Mouse (Mus musculus): Measurements from ENCODE around the gene Ptcd1. TPM values are rescaled to one million over a fixed set of nuclear protein-coding genes. Genes with fewer than 3 reads are reported as not detected.
A peak's percentile ranks its signal among the peaks of the same experiment; 100 is the strongest.

The Ptcd1 gene
- polyA plus RNA-seq, 1 experiment from 2014 or later = 20.2 TPM

DNA sequence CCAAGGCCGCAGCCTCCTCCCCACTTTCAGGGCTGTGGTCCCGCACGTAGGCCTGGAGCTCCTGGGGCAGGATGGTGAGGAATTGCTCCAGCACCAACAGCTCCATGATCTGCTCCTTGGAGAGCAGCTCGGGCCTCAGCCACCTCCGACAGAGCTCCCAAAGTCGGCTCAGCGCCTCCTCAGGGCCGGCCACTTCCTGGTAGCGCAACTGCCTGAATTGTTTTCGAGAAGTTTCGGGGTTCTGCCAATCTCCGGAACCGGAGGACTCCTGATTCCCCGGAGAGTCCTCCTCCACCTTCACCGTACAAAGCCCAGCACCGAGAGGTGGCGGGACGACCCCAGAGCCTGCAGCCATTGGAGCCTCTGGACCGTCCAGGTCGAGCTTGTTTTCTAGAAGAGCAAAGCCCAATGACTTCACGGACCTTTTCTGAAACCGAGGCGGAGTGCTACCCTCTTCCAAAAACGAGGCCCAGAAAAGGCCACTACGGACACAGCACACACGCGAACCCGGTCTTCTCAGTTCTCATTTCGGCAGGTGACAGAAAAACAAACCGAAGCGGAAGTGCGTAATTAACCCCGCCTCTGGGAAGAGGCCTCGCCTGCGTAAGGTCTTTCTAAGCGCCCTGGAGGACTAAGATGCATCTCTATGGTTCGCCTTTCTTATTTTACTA, 34.5 kb upstream of the Ptcd1 start, which contains the start of gene Zkscan14:
TSS of gene Zkscan14 (minus strand) at position 548 of the 671 bp plus-strand sequence.
- Histone ChIP-seq H3K9me3 (no peaks in the 10 kb centered on the region), H3K27ac (no peak within 1 kb of the TSS; the same call in 1 of the 2 replicates), H3K9ac (peak within 1 kb of the TSS; percentile 86), H3K4me2 (replicated peaks) (peak within 1 kb of the TSS; percentile 97), H3K4me3 (peak within 1 kb of the TSS; percentile 69), H3K4me1 (peaks cover 25% of the 10 kb centered on the region), H3K36me3 (peaks cover 10% of the 10 kb centered on the region), H3K27me3 (no peaks in the 10 kb centered on the region)
- 1% methylated on average over 37 of the region's 37 CpGs for WGBS
- ATAC-seq (ENCODE audit: low FRiP score, low read depth) = no peak; the same call in 1 of the 2 replicates

DNA sequence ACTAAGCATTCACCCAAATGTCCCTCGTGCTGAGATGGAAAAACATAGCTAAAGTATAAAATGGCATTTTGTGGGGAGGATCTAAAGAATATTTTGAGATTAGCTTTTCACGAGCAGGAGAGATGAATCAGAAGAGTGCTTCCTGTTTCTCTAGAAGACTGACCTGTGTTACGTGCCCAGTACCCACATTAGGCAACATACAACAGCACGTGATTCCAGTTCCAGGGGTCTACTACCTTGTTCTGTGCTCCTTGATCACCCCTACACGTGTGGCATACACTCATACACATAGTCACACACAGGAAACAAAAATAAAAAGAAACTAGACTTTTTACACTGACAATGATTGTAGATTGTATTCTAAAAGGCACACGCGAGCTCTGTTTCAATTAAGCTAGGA, 33.5 kb upstream of the Ptcd1 start:
- peaks cover 16% of the 10 kb centered on the region for H3K4me1 ChIP-seq
- ATAC-seq (ENCODE audit: low FRiP score, low read depth) = no peak
- H3K27ac ChIP-seq = no peak overlapping the region
- H3K9ac ChIP-seq = no peak overlapping the region
- H3K4me3 ChIP-seq = peak overlapping the region; percentile 69
- peak overlapping the region; percentile 97 for H3K4me2 ChIP-seq (replicated peaks)
- H3K27me3 ChIP-seq = no peaks in the 10 kb centered on the region
- peaks cover 21% of the 10 kb centered on the region for H3K36me3 ChIP-seq
- no peaks in the 10 kb centered on the region for H3K9me3 ChIP-seq
- 76% methylated on average over 7 of the region's 7 CpGs for WGBS

DNA sequence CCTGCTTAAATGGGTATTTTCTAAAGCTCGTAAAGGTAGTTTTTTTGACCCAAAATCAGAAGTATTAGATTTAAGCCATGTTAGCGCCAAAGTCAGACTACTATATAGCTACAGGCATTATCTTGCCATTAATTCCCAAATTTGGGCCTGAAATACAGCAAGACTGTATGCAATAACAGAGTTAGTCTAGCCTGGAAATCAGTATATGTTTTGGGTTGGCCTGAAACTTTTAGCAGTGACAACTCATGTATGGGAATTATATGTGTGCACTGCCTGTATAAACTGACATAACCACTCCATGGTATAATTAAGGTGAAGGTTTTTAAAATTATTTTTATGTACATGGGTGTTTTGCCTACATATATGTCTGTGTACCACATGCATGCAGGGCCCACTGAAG, 25.1 kb upstream of the Ptcd1 start, which contains the start of gene Atp5j2:
TSS of gene Atp5j2 (minus strand) at position 101 of the 400 bp plus-strand sequence.
- no peak for ATAC-seq (ENCODE audit: low FRiP score, low read depth)
- Histone ChIP-seq H3K36me3 (peaks cover 47% of the 10 kb centered on the region), H3K4me2 (replicated peaks) (peak within 1 kb of the TSS; percentile 83), H3K9ac (peak within 1 kb of the TSS; percentile 98), H3K27me3 (no peaks in the 10 kb centered on the region), H3K4me3 (peak within 1 kb of the TSS; percentile 93), H3K4me1 (peaks cover 19% of the 10 kb centered on the region), H3K9me3 (no peaks in the 10 kb centered on the region), H3K27ac (peak within 1 kb of the TSS; percentile 74)
- 90% methylated on average over 2 of the region's 2 CpGs for WGBS

DNA sequence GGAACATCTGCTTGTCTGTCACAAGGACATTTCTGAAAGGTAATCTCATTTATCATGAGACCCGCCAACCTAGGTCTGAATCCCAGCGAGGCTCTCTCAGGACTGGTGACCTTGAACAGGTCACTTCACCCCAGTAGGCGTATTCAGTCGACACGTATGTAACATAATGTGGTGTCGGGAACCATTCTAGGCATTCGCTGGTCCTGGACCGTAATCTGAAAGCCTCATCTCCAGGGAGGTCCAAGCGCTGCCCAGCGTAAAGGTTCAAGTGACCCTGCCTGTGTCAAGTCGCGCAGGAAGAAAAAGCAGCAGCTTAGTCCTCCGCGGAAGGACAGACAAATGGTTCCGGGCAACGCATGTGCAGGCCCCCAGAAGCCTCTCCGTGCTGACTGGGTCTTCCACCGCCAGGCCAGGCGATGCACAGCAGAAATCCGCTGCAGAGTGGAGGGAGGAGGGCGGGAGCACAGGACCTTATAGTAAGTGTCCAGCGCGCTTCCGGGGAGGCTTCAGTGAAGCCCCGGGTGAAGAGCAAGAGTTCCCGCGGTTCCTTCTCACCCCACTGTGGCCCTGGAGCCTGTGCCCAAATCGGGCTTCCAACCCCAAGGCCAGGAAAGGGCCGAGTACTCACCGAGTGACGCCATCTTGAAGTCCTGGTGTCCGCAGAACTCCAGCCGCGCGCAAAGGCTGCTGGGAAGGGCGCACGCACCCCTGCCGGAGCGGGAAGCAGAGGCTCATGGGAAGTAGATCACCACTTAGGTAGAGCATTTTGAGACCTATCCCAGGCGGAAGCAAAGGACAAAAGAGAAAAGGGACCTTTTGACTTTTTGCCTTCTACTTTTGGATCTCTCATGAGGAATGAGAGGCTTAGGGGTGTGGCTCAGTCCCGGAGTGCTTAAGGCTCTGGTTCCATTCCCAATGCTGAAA, 24.2 kb upstream of the Ptcd1 start:
- H3K4me3 ChIP-seq = peak overlapping the region; percentile 93
- no peaks in the 10 kb centered on the region for H3K9me3 ChIP-seq
- peak overlapping the region; percentile 83 for H3K4me2 ChIP-seq (replicated peaks)
- WGBS = under 1% methylated on average over 41 of the region's 41 CpGs
- H3K36me3 ChIP-seq = peaks cover 52% of the 10 kb centered on the region
- ATAC-seq (ENCODE audit: low FRiP score, low read depth) = peak; percentile 90
- peaks cover 19% of the 10 kb centered on the region for H3K4me1 ChIP-seq
- H3K27me3 ChIP-seq = no peaks in the 10 kb centered on the region
- peak overlapping the region; percentile 74 for H3K27ac ChIP-seq
- H3K9ac ChIP-seq = peak overlapping the region; percentile 98

- Histone ChIP-seq H3K9ac (peak overlapping the region; percentile 98), H3K36me3 (peaks cover 52% of the 10 kb centered on the region), H3K4me1 (peaks cover 19% of the 10 kb centered on the region), H3K4me2 (replicated peaks) (peak overlapping the region; percentile 83), H3K27me3 (no peaks in the 10 kb centered on the region), H3K27ac (no peak overlapping the region), H3K4me3 (peak overlapping the region; percentile 93), H3K9me3 (no peaks in the 10 kb centered on the region)
- 54% methylated on average over 5 of the region's 5 CpGs for whole genome bisulfite sequencing
- no peak for ATAC-seq (ENCODE audit: low FRiP score, low read depth)
Observed at GRCm38 (mm10) chr5:145190373-145190772, 23.5 kb upstream of the Ptcd1 start.

DNA sequence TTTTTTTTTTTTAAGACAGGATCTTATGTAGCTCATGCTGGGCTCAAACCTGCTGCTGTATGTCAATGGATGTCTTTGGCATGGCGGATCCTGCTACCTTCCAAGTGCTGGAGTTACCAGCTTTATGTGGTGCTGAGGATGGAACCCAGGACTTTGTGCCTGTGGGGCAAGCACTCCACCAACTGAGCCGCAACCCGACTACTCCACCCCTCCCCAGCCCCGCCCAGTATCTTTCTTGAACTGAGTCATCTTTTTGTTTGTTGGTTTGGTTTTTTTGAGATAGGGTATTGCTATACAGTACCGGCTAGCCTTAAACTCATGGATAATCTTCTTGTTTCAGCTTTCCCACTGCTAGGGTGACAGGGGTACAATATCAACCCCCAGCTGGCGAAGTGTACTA, 22.5 kb upstream of the Ptcd1 start:
- WGBS = 94% methylated on average over 6 of the region's 6 CpGs
- no peak overlapping the region for H3K9ac ChIP-seq
- H3K4me3 ChIP-seq = no peak overlapping the region; the same call in 1 of the 2 replicates
- no peak overlapping the region for H3K27ac ChIP-seq
- peaks cover 19% of the 10 kb centered on the region for H3K4me1 ChIP-seq
- no peaks in the 10 kb centered on the region for H3K9me3 ChIP-seq
- H3K4me2 ChIP-seq (replicated peaks) = peak overlapping the region; percentile 83; the same call in 1 of the 2 replicates
- ATAC-seq (ENCODE audit: low FRiP score, low read depth) = no peak
- no peaks in the 10 kb centered on the region for H3K27me3 ChIP-seq
- peaks cover 50% of the 10 kb centered on the region for H3K36me3 ChIP-seq

- H3K27me3 ChIP-seq = no peaks in the 10 kb centered on the region
- WGBS = 88% methylated on average over 2 of the region's 2 CpGs
- H3K36me3 ChIP-seq = peaks cover 89% of the 10 kb centered on the region
- no peak overlapping the region for H3K27ac ChIP-seq
- no peak overlapping the region for H3K9ac ChIP-seq
- no peak overlapping the region for H3K4me2 ChIP-seq (replicated peaks)
- H3K9me3 ChIP-seq = no peaks in the 10 kb centered on the region
- no peak for ATAC-seq (ENCODE audit: low FRiP score, low read depth)
- H3K4me3 ChIP-seq = no peak overlapping the region
- peaks cover 10% of the 10 kb centered on the region for H3K4me1 ChIP-seq
Observed at GRCm38 (mm10) chr5:145185244-145185643, 18.3 kb upstream of the Ptcd1 start.

GRCm38 (mm10) chr5:145178461-145178980, 11.6 kb upstream of the Ptcd1 start:
- WGBS = 80% methylated on average over 18 of the region's 18 CpGs
- H3K27ac ChIP-seq = no peak overlapping the region
- H3K36me3 ChIP-seq = peaks cover 100% of the 10 kb centered on the region
- no peaks in the 10 kb centered on the region for H3K4me1 ChIP-seq
- no peak for ATAC-seq (ENCODE audit: low FRiP score, low read depth)
- H3K4me3 ChIP-seq = no peak overlapping the region
- H3K27me3 ChIP-seq = no peaks in the 10 kb centered on the region
- H3K9me3 ChIP-seq = no peaks in the 10 kb centered on the region
- H3K4me2 ChIP-seq (replicated peaks) = no peak overlapping the region
- H3K9ac ChIP-seq = no peak overlapping the region

- H3K36me3 ChIP-seq = peaks cover 56% of the 10 kb centered on the region
- peak overlapping the region; percentile 49; the same call in 1 of the 2 replicates for H3K27ac ChIP-seq
- no peaks in the 10 kb centered on the region for H3K9me3 ChIP-seq
- H3K4me2 ChIP-seq (replicated peaks) = peak overlapping the region; percentile 94
- peak overlapping the region; percentile 95 for H3K9ac ChIP-seq
- H3K4me1 ChIP-seq = peaks cover 22% of the 10 kb centered on the region
- WGBS = under 1% methylated on average over 25 of the region's 28 CpGs
- no peaks in the 10 kb centered on the region for H3K27me3 ChIP-seq
- peak overlapping the region; percentile 92 for H3K4me3 ChIP-seq
- ATAC-seq (ENCODE audit: low FRiP score, low read depth) = peak; percentile 61
Observed at GRCm38 (mm10) chr5:145167306-145167661, 376 bp upstream of the Ptcd1 start.

GRCm38 (mm10) chr5:145165184-145165583, 1.7 kb downstream of the Ptcd1 start:
- no peak overlapping the region for H3K9ac ChIP-seq
- ATAC-seq (ENCODE audit: low FRiP score, low read depth) = no peak
- H3K4me3 ChIP-seq = no peak overlapping the region
- 89% methylated on average over 15 of the region's 15 CpGs for WGBS
- no peaks in the 10 kb centered on the region for H3K27me3 ChIP-seq
- no peak overlapping the region for H3K27ac ChIP-seq
- peaks cover 22% of the 10 kb centered on the region for H3K4me1 ChIP-seq
- H3K9me3 ChIP-seq = no peaks in the 10 kb centered on the region
- peaks cover 55% of the 10 kb centered on the region for H3K36me3 ChIP-seq
- H3K4me2 ChIP-seq (replicated peaks) = 0 out of 2 replicates have a peak overlapping the region, but pooled peaks have one; percentile 11

GRCm38 (mm10) chr5:145164710-145165109, 2.2 kb downstream of the Ptcd1 start:
- ATAC-seq (ENCODE audit: low FRiP score, low read depth) = no peak
- Histone ChIP-seq H3K27ac (no peak overlapping the region), H3K27me3 (no peaks in the 10 kb centered on the region), H3K36me3 (peaks cover 58% of the 10 kb centered on the region), H3K4me1 (peaks cover 22% of the 10 kb centered on the region), H3K9me3 (no peaks in the 10 kb centered on the region), H3K4me3 (no peak overlapping the region), H3K4me2 (replicated peaks) (no peak overlapping the region), H3K9ac (no peak overlapping the region)
- WGBS = 74% methylated on average over 3 of the region's 3 CpGs

GRCm38 (mm10) chr5:145161361-145161760, 5.5 kb downstream of the Ptcd1 start:
- no peak for ATAC-seq (ENCODE audit: low FRiP score, low read depth)
- H3K4me1 ChIP-seq = peaks cover 7% of the 10 kb centered on the region
- H3K9ac ChIP-seq = no peak overlapping the region
- H3K4me2 ChIP-seq (replicated peaks) = no peak overlapping the region
- H3K27ac ChIP-seq = no peak overlapping the region
- H3K9me3 ChIP-seq = no peaks in the 10 kb centered on the region
- WGBS = 95% methylated on average over 14 of the region's 14 CpGs
- H3K27me3 ChIP-seq = no peaks in the 10 kb centered on the region
- peaks cover 84% of the 10 kb centered on the region for H3K36me3 ChIP-seq
- H3K4me3 ChIP-seq = no peak overlapping the region
